Mouse (Mus musculus): ENCODE measurements around the gene Abhd11.
"Not testable (repeated sequence)": the region's sequence is repeated elsewhere in the genome, so short reads cannot be mapped to it uniquely, and the experiment has no call there.

Gene Abhd11

DNA sequence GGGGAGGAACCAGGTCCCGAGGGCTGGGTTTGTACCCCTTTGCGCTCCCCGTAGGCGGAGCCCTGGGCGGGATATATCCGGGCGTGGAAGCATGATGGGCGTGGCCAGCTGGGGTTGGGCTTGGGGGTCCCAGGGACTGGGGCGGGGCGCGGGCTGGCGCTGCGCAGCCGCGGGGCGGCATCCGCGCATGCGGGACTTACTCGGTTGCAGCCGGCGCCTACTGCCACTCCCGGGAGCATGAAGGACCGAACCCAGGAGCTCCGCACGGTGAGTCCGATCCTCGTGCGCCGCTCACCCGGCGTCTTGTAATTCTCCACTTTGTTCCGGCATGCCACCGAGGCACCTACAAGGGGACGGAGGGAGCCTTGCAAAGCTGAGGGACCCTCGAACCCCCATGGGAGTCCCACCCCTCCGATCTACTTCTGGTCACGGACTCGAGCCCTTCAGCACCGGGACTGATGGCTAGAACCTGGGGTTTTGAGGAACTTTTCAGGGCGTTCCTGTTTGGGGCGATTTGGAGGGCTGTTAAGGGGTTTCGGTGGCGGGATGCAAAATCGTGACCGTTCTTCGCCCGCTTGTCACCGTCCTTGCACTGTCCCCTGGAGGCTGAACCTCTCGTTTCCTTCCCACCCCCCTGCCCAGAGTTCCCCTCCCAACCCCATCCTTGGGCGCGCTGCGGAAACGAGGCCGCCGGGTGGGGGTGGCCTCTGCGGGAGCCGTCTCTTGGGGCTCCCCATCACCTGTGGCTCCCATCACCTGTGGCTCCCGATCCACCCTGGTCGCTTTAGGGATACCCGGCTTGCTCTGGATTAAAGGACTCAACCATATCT lies 14.6 kb downstream of the Abhd11 start, which contains the start of gene Stx1a:
Stx1a (plus strand) TSS at position 139 of the 830 bp plus-strand sequence.
- peak; percentile 88 to 91 for DNase-seq (ENCODE audit: low spot score in 2 of 2)

- DNase-seq (ENCODE audit: low spot score in 2 of 2) = no peak
These were observed 15.8 kb downstream of the Abhd11 start for GRCm38 (mm10) chr5:135024665-135025224.

DNA sequence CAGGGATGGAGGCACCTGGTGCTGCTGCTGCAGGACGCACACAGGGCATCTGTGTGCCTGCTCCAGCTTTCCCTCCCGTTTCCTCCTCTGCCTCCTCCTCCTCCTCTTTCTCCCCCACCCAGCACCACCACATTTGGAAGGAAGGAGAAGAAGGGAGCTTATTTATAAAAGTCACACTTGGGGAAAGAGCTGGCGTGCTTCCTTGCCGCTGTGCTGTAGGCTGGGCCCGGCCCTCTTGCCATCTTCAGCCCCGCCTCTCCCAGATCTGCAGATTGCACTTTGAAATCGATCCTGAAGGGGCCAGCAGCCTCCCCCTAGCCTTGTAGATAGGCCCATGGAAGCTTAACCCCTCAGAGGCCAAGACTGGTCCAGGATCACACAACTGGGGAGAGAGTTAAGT lies 16.9 kb downstream of the Abhd11 start:
- peak; percentile 67 to 84 for DNase-seq (ENCODE audit: low spot score in 2 of 2)

- DNase-seq (ENCODE audit: low spot score in 2 of 2) = peak; percentile 74 to 76
These were observed 20.3 kb downstream of the Abhd11 start for GRCm38 (mm10) chr5:135029007-135029854.

- DNase-seq (ENCODE audit: low spot score in 2 of 2) = no peak
These were observed 23.6 kb downstream of the Abhd11 start for GRCm38 (mm10) chr5:135032581-135032980.

DNA sequence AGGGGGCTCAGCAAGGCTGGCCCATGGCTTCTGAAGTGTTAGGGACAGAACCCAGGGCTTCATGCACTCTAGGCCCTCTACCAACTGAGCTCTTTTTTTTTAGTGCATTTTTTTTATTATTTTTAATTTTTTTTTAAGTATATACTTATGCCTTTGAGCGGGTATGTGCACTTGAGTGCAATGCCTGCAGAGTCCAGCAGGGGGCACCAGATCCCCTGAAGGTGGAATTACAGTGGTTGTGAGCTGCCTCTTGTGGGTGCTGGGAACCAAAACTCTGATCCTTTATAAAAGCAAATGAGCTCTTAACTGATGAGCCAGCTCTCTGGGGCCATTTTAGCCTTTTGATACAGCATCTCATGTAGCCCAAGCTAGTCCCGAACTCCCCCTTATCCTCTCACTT lies 25.6 kb downstream of the Abhd11 start:
- DNase-seq (ENCODE audit: low spot score in 2 of 2) = no peak

- DNase-seq (ENCODE audit: low spot score in 2 of 2) = peak; percentile 72 to 78
These were observed 26.8 kb downstream of the Abhd11 start for GRCm38 (mm10) chr5:135035608-135036359.

GRCm38 (mm10) chr5:135037946-135038345 lies 29.0 kb downstream of the Abhd11 start:
- no peak for DNase-seq (ENCODE audit: low spot score in 2 of 2)

DNA sequence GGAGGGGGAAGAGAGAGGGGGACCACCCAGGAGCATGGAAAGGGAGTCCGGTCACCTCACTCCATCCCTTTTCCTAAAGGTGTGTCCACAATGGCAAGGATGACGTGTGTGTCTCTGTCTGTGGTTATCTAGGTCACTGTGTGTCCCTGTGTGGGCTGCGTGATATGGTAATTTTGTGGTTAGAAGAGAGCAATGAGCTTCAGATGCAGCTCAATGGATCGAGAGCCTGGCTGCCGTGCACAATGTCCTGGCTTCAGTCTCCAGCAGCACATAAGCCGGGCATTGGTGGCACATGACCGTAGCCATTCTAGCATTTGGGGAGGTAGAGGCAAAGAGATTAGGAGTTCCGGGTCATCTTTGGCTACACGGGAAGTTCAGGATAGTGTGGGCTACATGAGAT lies 30.6 kb downstream of the Abhd11 start:
- DNase-seq (ENCODE audit: low spot score in 2 of 2) = no peak

GRCm38 (mm10) chr5:135040059-135040458 lies 31.1 kb downstream of the Abhd11 start:
- no peak for DNase-seq (ENCODE audit: low spot score in 2 of 2)

DNA sequence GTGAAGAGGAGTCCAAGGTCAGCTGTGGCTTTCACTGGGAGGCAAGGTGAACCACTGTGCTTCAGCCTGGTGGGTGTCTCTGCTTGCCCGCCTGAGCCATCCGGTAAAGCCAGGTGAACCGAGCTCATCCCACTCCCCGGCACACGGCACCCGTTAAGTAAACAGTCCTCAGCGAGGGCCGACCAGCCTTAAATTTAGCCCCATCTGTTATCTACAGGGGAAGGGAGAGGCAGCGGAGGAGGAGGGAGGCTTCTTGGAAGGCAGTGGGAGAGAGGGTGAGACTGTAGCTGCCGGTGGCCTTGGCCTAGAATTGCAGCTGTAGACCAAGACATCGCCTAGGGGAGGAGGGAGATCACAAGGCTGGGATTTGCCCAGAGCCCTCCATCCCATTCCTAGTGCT lies 31.8 kb downstream of the Abhd11 start:
- DNase-seq (ENCODE audit: low spot score in 2 of 2) = no peak

DNA sequence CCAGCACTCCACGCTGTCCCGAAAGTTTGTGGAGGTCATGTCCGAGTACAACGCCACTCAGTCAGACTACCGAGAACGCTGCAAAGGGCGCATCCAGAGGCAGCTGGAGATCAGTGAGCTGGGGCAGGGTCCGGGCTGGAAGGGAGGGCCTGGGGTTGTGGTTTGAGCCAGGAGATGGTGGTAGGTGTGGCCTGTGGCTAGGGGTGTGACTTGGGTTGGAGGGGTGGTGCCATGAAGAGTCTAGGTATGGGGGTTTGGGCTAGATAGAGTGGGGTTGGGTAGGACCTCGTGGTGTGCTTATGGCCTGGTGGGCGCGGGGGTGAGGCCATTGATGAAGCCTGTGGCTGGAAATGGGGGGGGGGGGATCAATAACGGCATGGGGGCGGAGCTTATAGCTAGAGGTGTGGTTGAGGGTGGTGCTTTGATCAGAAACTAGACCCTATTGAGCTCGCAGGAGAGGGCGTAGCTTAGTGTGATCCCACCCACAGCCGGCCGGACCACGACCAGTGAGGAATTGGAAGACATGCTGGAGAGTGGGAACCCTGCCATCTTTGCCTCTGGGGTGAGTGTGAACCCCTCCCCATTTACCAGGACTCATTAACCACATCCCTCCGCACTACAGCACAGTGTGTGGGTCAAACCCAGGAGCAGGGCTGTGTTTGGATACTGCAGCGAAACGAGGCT lies 33.3 kb downstream of the Abhd11 start:
- no peak for DNase-seq (ENCODE audit: low spot score in 2 of 2)

DNA sequence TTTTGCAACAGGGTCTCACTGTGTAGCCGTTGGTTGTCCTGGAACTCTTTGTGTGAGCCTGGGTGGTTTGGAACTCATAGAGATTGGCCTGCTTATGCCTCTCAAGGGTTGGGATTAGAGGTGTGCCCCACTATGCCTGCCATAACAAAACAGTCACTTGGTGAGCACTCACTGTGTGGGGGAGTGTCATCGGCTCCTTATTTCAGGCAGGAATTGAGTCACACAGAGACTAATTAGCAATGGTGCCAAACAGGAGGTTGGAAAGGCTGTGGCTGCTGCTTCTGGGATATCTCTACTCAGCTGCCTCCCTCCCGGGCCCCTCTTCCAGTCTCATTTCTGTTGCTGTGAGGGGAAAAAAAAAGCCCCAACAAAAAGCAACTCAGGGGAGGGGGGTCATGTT lies 35.6 kb downstream of the Abhd11 start:
- DNase-seq (ENCODE audit: low spot score in 2 of 2) = no peak

DNA sequence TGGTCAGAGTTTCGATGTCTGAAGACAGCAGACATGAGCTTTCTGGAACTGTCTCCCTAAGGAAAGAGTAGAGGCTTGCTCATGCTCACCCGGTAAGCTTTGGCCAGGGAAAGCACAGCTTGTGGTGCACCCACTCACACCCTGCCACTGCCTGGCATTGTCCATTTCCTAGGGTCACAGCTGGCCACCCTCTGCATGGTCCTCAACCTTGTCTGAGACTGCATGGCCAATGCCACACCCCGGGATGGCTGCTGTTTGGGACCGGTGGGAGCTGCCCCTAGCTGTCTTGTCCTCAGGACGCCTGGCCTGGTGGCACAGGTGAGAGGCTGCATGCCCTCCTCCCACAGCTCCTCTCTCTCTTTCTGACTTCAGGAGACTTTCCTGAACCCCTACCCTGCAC lies 39.6 kb downstream of the Abhd11 start:
- no peak for DNase-seq (ENCODE audit: low spot score in 2 of 2)

GRCm38 (mm10) chr5:135049268-135049667 lies 40.3 kb downstream of the Abhd11 start:
- not testable (repeated sequence) for DNase-seq (ENCODE audit: low spot score in 2 of 2)

DNA sequence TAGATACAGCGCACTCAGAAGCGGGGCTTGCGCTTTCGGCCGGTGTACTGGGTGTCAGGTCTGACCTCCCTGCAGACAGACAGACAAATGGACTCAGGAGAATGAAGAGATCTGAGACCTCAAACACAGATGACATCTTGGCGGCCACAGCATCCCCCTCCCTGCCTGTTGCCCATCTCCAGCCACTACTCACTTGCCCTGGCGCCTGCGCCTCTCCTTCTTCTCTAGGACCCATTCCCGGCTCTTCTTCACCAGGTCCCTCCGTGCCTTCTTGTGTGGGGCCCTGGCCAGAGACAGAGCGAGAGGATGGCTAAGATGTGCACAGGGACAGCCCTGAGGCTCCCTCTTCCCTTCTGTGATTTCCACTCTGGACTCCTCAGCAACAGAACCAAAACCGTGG lies 44.4 kb downstream of the Abhd11 start:
- DNase-seq (ENCODE audit: low spot score in 2 of 2) = no peak
